Comparison of ENCODE assay signal across 14 mouse cellular contexts in the genomic region with DNA sequence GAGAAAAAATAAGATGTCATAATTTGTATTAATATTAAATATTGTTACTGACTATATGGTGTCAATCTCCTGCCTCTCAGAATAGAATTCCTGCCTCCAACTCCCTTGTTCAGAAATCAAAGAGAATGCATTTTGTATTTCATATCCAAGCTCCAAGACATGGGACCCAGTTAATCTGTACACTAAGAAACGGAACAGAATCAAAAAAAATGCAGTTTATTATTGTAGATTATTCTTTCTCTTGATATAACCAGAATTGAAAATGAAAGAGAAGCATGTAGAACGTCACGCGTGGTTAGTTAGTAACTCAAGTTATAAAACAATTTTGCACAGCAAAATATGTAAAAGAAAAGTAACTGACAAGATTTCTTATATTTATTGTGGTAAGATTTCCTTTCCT. TPM values are rescaled to one million over a fixed set of nuclear protein-coding genes. Genes with fewer than 3 reads are reported as not detected.
DNase-seq lines count a peak whose midpoint lies in the region; ATAC-seq and TF ChIP-seq lines count a peak whose summit lies in the region.
"Had no signal": no experiment of that assay in that cellular context is flagged by ENCODE, and none has a peak within 500 bp of the region (broad histone marks: within the 10 kb centered on the region; RNA-seq: fewer than 3 reads in every experiment).

No protein-coding gene starts in this region.

- 86% methylated on average over 4 of the region's 4 CpGs for WGBS in heart, embryonic 13.5 days
- 94% methylated on average over 4 of the region's 4 CpGs for WGBS in limb, embryonic 12.5 days
- WGBS in limb, embryonic 10.5 days, result 93% methylated on average over 4 of the region's 4 CpGs
- 51% methylated on average over 4 of the region's 4 CpGs for WGBS in spleen, adult 2 months
- 83% methylated on average over 4 of the region's 4 CpGs for WGBS in stomach, postnatal 0 days

- no peak for DNase-seq in heart, adult 9 months (ENCODE audit: low spot score in 2 of 2)
- DNase-seq in limb, embryonic 10.5 days (ENCODE audit: low spot score), result no peak
- no peak for DNase-seq in spleen, adult 2 months (ENCODE audit: low read depth in 1 of 2, low spot score in 2 of 2)
- DNase-seq in spleen, postnatal 36 days (ENCODE audit: low spot score in 2 of 2), result no peak
- DNase-seq in stomach, postnatal 0 days (ENCODE audit: low spot score), result no peak
- no peak for DNase-seq in embryo, embryonic 11 days
- DNase-seq: B cell, adult 2 months; cerebellum, adult 11 months; heart, postnatal 36 days; right cerebral cortex, postnatal 25 days had no signal

- no peaks in the 10 kb centered on the region for H3K27me3 ChIP-seq in heart, embryonic 13.5 days (replicated peaks)
- H3K27me3 ChIP-seq in limb, embryonic 12.5 days, result peaks cover 10% of the 10 kb centered on the region; the same call in 1 of the 2 replicates
- H3K27me3 ChIP-seq in limb, embryonic 10.5 days (ENCODE audit: low read depth, poor library complexity, severe bottlenecking), result peaks cover 21% of the 10 kb centered on the region
- H3K27me3 ChIP-seq in spleen, adult 2 months (ENCODE audit: control insufficient read depth, insufficient read depth, low read length), result peaks cover 15% of the 10 kb centered on the region
- H3K27me3 ChIP-seq in stomach, postnatal 0 days (ENCODE audit: control insufficient read depth, insufficient read depth, low read length), result no peaks in the 10 kb centered on the region

- TF ChIP-seq POLR2A in spleen, adult 2 months (IDR thresholded peaks at IDR 0.05; ENCODE audit: low read depth, low read length), result no peak

- 0 out of 2 replicates have a peak overlapping the region, but pooled peaks have one; percentile 13 for H3K4me3 ChIP-seq in heart, embryonic 13.5 days
- H3K4me3 ChIP-seq in limb, embryonic 12.5 days (replicated peaks), result no peak overlapping the region
- no peak overlapping the region for H3K4me3 ChIP-seq in limb, embryonic 10.5 days
- peak overlapping the region; percentile 23; the same call in 1 of the 2 replicates for H3K4me3 ChIP-seq in spleen, adult 2 months (ENCODE audit: extremely low read depth, insufficient read depth, insufficient read length)
- H3K4me3 ChIP-seq in stomach, postnatal 0 days (ENCODE audit: low read depth, low read length), result no peak overlapping the region
- H3K4me3 ChIP-seq: liver, embryonic 15.5 days; midbrain, embryonic 12.5 days had no signal

- no peaks in the 10 kb centered on the region for H3K36me3 ChIP-seq in heart, embryonic 13.5 days
- H3K36me3 ChIP-seq in limb, embryonic 12.5 days, result no peaks in the 10 kb centered on the region
- no peaks in the 10 kb centered on the region for H3K36me3 ChIP-seq in limb, embryonic 10.5 days
- H3K36me3 ChIP-seq in spleen, adult 2 months (ENCODE audit: control insufficient read depth, insufficient read depth, low read length), result 0 out of 2 replicates have a peak, but pooled peaks cover 3% of the 10 kb centered on the region
- no peaks in the 10 kb centered on the region for H3K36me3 ChIP-seq in stomach, postnatal 0 days (ENCODE audit: control insufficient read depth, insufficient read depth, low read length)
- H3K36me3 ChIP-seq: liver, embryonic 15.5 days; midbrain, embryonic 12.5 days had no signal

- H3K9ac ChIP-seq in heart, embryonic 13.5 days, result no peak overlapping the region
- no peak overlapping the region for H3K9ac ChIP-seq in limb, embryonic 12.5 days (replicated peaks)
- no peak overlapping the region for H3K9ac ChIP-seq in stomach, postnatal 0 days (ENCODE audit: low read length)
- H3K9ac ChIP-seq: liver, embryonic 15.5 days; midbrain, embryonic 12.5 days had no signal

- no peak overlapping the region for H3K27ac ChIP-seq in heart, embryonic 13.5 days (replicated peaks)
- no peak overlapping the region for H3K27ac ChIP-seq in limb, embryonic 12.5 days
- H3K27ac ChIP-seq in limb, embryonic 10.5 days, result no peak overlapping the region
- H3K27ac ChIP-seq in spleen, adult 2 months (ENCODE audit: insufficient read depth, low read length), result no peak overlapping the region
- H3K27ac ChIP-seq in stomach, postnatal 0 days (replicated peaks), result no peak overlapping the region
- H3K27ac ChIP-seq: liver, embryonic 15.5 days; midbrain, embryonic 12.5 days had no signal

- H3K4me1 ChIP-seq in heart, embryonic 13.5 days, result 0 out of 2 replicates have a peak, but pooled peaks cover 7% of the 10 kb centered on the region
- peaks cover 16% of the 10 kb centered on the region for H3K4me1 ChIP-seq in limb, embryonic 12.5 days (replicated peaks)
- peaks cover 26% of the 10 kb centered on the region for H3K4me1 ChIP-seq in limb, embryonic 10.5 days
- H3K4me1 ChIP-seq in spleen, adult 2 months (ENCODE audit: control insufficient read depth, insufficient read depth, insufficient read length), result peaks cover 3% of the 10 kb centered on the region
- H3K4me1 ChIP-seq in stomach, postnatal 0 days (replicated peaks; ENCODE audit: control insufficient read depth, insufficient read depth), result no peaks in the 10 kb centered on the region
- H3K4me1 ChIP-seq: liver, embryonic 15.5 days had no signal

- TF ChIP-seq CTCF in spleen, adult 2 months (IDR thresholded peaks at IDR 0.05; ENCODE audit: extremely low read depth, insufficient read depth, insufficient read length, insufficient replicate concordance), result no peak
- TF ChIP-seq CTCF in stomach, postnatal 0 days (IDR thresholded peaks at IDR 0.05; ENCODE audit: low read depth), result no peak

- H3K4me2 ChIP-seq in heart, embryonic 13.5 days, result no peak overlapping the region
- peak overlapping the region; percentile 30 for H3K4me2 ChIP-seq in limb, embryonic 12.5 days
- peak overlapping the region; percentile 11; the same call in 1 of the 2 replicates for H3K4me2 ChIP-seq in stomach, postnatal 0 days (replicated peaks; ENCODE audit: low read depth)
- H3K4me2 ChIP-seq: liver, embryonic 15.5 days had no signal

- no peak for ATAC-seq in heart, embryonic 13.5 days (ENCODE audit: extremely low read depth, insufficient number of reproducible peaks, low FRiP score, low TSS enrichment)
- no peak for ATAC-seq in limb, embryonic 12.5 days (ENCODE audit: insufficient number of reproducible peaks, insufficient read depth, low FRiP score, low TSS enrichment, low read depth)
- ATAC-seq in stomach, postnatal 0 days (ENCODE audit: low FRiP score, low TSS enrichment), result no peak

- H3K9me3 ChIP-seq in heart, embryonic 13.5 days, result no peaks in the 10 kb centered on the region
- no peaks in the 10 kb centered on the region for H3K9me3 ChIP-seq in limb, embryonic 12.5 days
- no peaks in the 10 kb centered on the region for H3K9me3 ChIP-seq in limb, embryonic 10.5 days (replicated peaks)
- H3K9me3 ChIP-seq in stomach, postnatal 0 days (ENCODE audit: control insufficient read depth, low read length), result no peaks in the 10 kb centered on the region
- H3K9me3 ChIP-seq: liver, embryonic 15.5 days; midbrain, embryonic 12.5 days had no signal

- TF ChIP-seq EP300 in stomach, postnatal 0 days (optimal IDR thresholded peaks at IDR 0.05), result no peak

RNA-seq across cellular contexts. Expression of gene Maf, which starts 4.5 kb away (rescaled TPM):
- polyA plus RNA-seq in heart, embryonic 13.5 days (2015; fragmentation: Nextera tagmentation; extraction: Ambion mirVana), result 2.5 and 3.3 TPM in 2 replicates
- polyA plus RNA-seq in limb, embryonic 12.5 days (2016; fragmentation: Nextera tagmentation; extraction: Ambion mirVana), result 3.6 and 4.5 TPM in 2 replicates
- polyA plus RNA-seq in limb, embryonic 10.5 days (2016; fragmentation: Nextera tagmentation; extraction: Ambion mirVana), result 0.58 and 0.98 TPM in 2 replicates
- 16.6 and 18.7 TPM in 2 replicates for polyA plus RNA-seq in spleen, adult 2 months (2012; rRNA removed)
- 5.1 and 5.4 TPM in 2 replicates for polyA plus RNA-seq in stomach, postnatal 0 days (2015; fragmentation: Nextera tagmentation; extraction: Ambion mirVana)

Comparison
In these comparisons a context has a peak if more than half of its experiments do, and no peak if none do; other contexts are left out.
1. H3K4me3 ChIP-seq: peak in heart, embryonic 13.5 days (single experiment) and spleen, adult 2 months (single experiment); none in limb, embryonic 12.5 days (single experiment), limb, embryonic 10.5 days (single experiment) and stomach, postnatal 0 days (single experiment).